Mouse (Mus musculus) E14TG2a.4 (cell line): ENCODE results near the gene Sufu.

Source experiments
- CTCF ChIP-seq: conservative IDR thresholded peaks from 2 replicates; pipeline ENCODE4 v1.5.1; 2014; ENCODE audit warnings: low read length
- POU5F1 ChIP-seq: IDR thresholded peaks from 2 replicates; pipeline ENCODE4 v1.6.1; 2014; ENCODE audit warnings: low read length, borderline replicate concordance

DNA sequence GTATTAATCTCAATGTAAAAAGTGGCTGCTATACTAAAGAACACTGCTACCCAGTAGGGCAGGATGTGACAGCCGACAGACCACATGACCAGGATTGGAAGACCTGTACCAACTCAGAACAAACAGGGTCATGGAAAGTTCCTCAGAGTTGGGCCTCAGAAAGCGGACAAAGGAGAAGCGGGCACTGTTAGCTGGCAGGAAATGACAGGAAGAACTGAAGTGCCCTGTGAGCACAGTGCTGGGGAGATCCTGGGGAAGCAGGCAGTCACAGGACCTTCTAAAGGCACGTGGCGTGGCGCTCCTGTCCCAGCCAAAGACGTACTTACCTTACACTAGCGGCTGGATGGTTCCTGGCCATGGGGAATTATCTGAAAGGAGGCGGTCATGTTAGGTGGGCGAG is 114.6 kb downstream of the Sufu start:
- TF ChIP-seq CTCF (no peak), POU5F1 (no peak)
